Mouse (Mus musculus) kidney, embryonic 14.5 days (tissue): ENCODE data around the gene Adra1b. TPM values are rescaled to one million over a fixed set of nuclear protein-coding genes. Genes with fewer than 3 reads are reported as not detected.

Source experiments
- ATAC-seq: fragments of 200-750 bp; cut with Nextera tagmentation; 2 replicates; pipeline ENCODE4 v1.8.0; 2017; ENCODE audit warnings: moderate number of reproducible peaks, mild to moderate bottlenecking, moderate TSS enrichment, moderate library complexity; ENCODE audit not compliant: low FRiP score, low TSS enrichment
- H3K27ac ChIP-seq: fragments of 300-500 bp; sonication (generic); 2 replicates; pipeline ENCODE4 v1.5.1; 2014; ENCODE audit warnings: low read depth, mild to moderate bottlenecking, low read length, moderate library complexity, mixed read lengths
- H3K27me3 ChIP-seq: fragments of 300-500 bp; sonication (generic); 2 replicates; pipeline ENCODE4 v1.6.1; 2014; ENCODE audit warnings: mild to moderate bottlenecking, low read length; ENCODE audit not compliant: control insufficient read depth, insufficient read depth
- H3K36me3 ChIP-seq: fragments of 300-500 bp; sonication (generic); 2 replicates; pipeline ENCODE4 v1.6.1; 2014; ENCODE audit warnings: low read length, mixed read lengths; ENCODE audit not compliant: control insufficient read depth, insufficient read depth
- H3K4me1 ChIP-seq: fragments of 300-500 bp; sonication (generic); 2 replicates; pipeline ENCODE4 v1.6.1; 2014; ENCODE audit warnings: low read length, mixed read lengths; ENCODE audit not compliant: control insufficient read depth, insufficient read depth
- H3K4me2 ChIP-seq: fragments of 300-500 bp; sonication (generic); replicated peaks from 2 replicates; pipeline ENCODE4 v1.6.1; 2014; ENCODE audit warnings: low read depth, mild to moderate bottlenecking, low read length
- H3K4me3 ChIP-seq: fragments of 300-500 bp; sonication (generic); 2 replicates; pipeline ENCODE4 v1.5.1; 2014; ENCODE audit warnings: mild to moderate bottlenecking, low read length
- H3K9ac ChIP-seq: fragments of 300-500 bp; sonication (generic); 2 replicates; pipeline ENCODE4 v1.6.1; 2014; ENCODE audit warnings: low read depth, mild to moderate bottlenecking, low read length, moderate library complexity
- H3K9me3 ChIP-seq: fragments of 300-500 bp; sonication (generic); 2 replicates; pipeline ENCODE4 v1.6.1; 2016; ENCODE audit warnings: low read length; ENCODE audit not compliant: control insufficient read depth
- WGBS: fragments of 180-500 bp; shearing (Covaris S2); extraction: QIAGEN DNeasy Blood & Tissue Kit; methylation state at CpG from one replicate; pipeline ENCODE4 v1.1.7; 2014; 5-methylcytosine and 5-hydroxymethylcytosine counted together
- polyA plus RNA-seq: library from polyadenylated mRNA; unstranded; fragments of >200 nt; fragmentation: Nextera tagmentation; extraction: Ambion mirVana; gene quantifications from 2 replicates; pipeline ENCODE4 v1.2.1, GENCODE M21; 2014

Gene Adra1b
- polyA plus RNA-seq, 1 experiment from 2014 or later = 0.73 TPM

DNA sequence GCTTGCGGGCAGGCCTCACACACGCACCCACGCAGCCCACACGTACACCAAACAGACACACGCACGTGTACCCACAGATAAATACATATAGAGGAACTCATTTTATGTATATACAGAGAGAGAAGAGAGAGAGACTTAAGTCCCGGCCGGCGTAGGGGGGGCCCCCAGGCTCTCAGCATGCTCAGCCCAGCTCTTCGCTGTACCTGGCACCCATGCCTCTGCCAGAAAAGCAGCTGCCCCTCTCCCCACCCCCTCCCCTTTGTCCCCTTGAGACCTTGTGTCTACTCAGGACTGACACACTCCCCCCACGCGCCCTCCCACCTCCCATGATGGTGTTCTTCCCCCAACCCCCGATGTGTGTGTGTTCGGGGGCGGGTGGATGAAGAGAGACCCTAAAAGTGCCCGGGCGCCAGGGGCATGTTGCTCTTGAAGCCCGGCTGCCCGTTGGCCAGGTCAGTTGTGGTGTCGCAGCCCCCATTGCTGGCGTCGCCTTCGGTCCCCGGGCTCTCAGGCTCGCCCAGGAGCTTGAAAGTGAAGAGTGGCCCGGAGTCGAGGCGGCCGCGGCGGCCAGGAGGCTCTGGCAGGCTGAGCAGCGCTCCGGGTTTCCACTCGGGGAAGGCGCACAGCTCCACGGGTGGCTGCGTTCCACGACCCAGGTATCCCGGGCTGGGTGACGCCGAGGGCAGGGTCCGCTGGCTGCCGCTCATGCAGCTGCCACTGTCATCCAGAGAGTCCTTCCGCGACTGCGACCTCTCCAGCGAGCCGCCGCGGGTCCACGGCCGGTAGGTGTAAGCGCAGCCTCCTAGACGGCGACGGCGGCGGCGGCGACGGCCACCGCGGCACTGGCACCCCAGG, 125.3 kb downstream of the Adra1b start:
- peak; percentile 62 for ATAC-seq

DNA sequence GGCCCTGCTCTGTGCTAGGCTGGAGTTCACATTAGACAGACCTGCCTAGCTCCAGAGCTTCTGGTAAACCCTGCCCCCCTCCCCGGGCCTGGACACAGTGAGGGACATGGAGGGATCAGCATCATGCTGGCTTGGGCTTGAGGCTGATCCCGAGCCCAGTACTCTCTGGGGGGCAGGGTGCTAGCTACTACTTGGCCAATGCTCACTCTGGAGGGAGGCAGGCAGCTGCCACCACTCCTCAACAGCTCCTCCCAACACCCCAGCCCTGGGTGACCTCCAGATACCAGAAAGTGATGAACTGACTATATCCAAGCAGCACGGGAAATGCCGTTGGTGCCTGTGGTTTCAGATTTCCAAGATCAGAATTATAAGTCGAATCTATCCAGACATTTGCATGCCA, 127.3 kb downstream of the Adra1b start:
- 29% methylated on average over 5 of the region's 5 CpGs for WGBS
- no peak overlapping the region for H3K9ac ChIP-seq
- H3K27me3 ChIP-seq = peaks cover 19% of the 10 kb centered on the region
- ATAC-seq = peak; percentile 53; the same call in 1 of the 2 replicates
- H3K27ac ChIP-seq = no peak overlapping the region
- H3K9me3 ChIP-seq = no peaks in the 10 kb centered on the region
- no peak overlapping the region for H3K4me2 ChIP-seq
- H3K4me1 ChIP-seq = no peaks in the 10 kb centered on the region
- no peak overlapping the region for H3K4me3 ChIP-seq
- H3K36me3 ChIP-seq = no peaks in the 10 kb centered on the region

More for the DNA sequence above, 125.3 kb downstream of the Adra1b start:
- no peaks in the 10 kb centered on the region for H3K4me1 ChIP-seq
- peak overlapping the region; percentile 81 for H3K4me2 ChIP-seq
- no peaks in the 10 kb centered on the region for H3K36me3 ChIP-seq
- H3K27ac ChIP-seq = no peak overlapping the region
- WGBS = 13% methylated on average over 63 of the region's 63 CpGs
- H3K9me3 ChIP-seq = no peaks in the 10 kb centered on the region
- H3K27me3 ChIP-seq = peaks cover 19% of the 10 kb centered on the region
- H3K9ac ChIP-seq = peak overlapping the region; percentile 47
- peak overlapping the region; percentile 46 for H3K4me3 ChIP-seq

DNA sequence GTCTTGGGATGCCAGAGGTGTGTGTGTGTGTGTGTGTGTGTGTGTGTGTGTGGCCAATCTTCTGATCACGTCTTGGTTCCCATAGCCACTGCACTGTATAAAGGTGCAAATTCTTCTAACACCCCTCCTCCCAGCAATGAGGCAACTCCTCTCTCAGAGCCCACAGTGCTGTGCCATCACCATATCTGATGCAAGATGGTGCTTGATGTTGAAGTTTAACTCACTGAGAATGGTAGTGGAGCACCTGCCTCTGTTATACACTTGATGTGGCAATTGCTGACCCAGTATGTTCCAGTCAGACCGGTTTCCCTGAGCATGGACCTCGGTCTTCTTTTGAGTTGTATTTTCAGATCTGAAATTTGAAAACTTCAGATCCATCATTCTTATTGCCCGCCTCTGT, 130.9 kb downstream of the Adra1b start:
- no peak overlapping the region for H3K4me2 ChIP-seq
- H3K9ac ChIP-seq = no peak overlapping the region
- H3K4me1 ChIP-seq = no peaks in the 10 kb centered on the region
- no peaks in the 10 kb centered on the region for H3K36me3 ChIP-seq
- H3K27ac ChIP-seq = no peak overlapping the region
- H3K9me3 ChIP-seq = no peaks in the 10 kb centered on the region
- ATAC-seq = no peak
- WGBS = 76% methylated on average over 4 of the region's 4 CpGs
- H3K4me3 ChIP-seq = no peak overlapping the region
- peaks cover 5% of the 10 kb centered on the region; the same call in 1 of the 2 replicates for H3K27me3 ChIP-seq

DNA sequence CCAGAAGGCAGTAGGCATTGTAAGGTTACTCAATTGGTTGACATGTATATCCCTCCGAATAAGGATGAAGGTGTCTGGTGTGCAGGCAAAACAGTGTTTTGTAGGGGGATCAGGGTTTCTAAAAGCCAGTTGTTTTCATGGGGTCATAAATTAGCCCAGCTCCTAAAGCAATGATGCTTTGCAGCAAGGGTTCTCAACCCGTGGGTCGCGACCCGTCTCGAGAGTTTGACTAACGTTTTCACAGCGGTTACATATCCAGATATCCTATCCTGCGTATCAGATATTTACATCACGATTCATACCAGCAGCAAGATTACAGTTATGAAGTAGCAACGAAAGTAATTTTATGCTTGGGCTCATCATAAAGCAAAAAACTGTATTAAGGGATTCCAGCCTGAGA, 133.3 kb downstream of the Adra1b start:
- Histone ChIP-seq H3K4me3 (no peak overlapping the region), H3K9me3 (no peaks in the 10 kb centered on the region), H3K36me3 (no peaks in the 10 kb centered on the region), H3K9ac (no peak overlapping the region), H3K4me1 (no peaks in the 10 kb centered on the region), H3K4me2 (peak overlapping the region; percentile 74; the same call in 1 of the 2 replicates), H3K27ac (no peak overlapping the region), H3K27me3 (no peaks in the 10 kb centered on the region)
- ATAC-seq = no peak
- 41% methylated on average over 11 of the region's 11 CpGs for WGBS

DNA sequence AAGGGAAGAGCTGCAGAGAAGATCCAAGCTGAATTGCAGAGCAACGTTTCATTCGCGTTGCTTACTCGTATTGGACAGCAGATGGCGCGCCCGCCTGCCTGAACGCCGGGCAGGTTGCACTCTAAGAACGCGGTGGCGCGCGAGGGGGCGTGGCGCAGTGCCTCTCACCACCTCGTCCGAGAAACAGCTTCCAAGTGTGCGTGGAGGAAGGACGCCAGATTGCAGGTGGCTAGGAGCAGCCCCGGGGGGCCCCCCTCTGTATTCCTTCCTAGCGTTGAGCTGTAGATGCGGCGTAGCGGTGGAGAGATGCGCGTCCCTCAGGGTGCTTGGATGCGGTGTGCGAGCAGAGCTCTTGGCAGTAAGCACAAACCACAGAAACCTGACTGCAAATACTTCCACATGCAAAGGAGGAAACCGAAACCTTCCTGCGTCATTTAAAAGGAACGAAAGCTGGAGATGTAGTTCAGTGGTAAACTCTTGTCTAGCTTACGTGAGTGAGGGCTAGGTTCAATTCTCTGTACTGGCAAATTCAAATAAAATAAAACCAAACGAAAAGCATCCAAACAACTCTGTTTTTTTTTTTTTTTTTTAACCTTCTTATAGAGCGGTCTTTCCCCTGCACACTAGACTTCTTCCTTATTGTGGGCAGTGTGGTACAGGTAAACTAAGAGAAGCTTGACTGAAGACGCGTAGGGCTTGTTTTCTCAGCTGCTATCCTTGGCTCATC, 133.9 kb downstream of the Adra1b start:
- Histone ChIP-seq H3K9me3 (no peaks in the 10 kb centered on the region), H3K27me3 (no peaks in the 10 kb centered on the region), H3K27ac (no peak overlapping the region), H3K36me3 (no peaks in the 10 kb centered on the region), H3K4me1 (no peaks in the 10 kb centered on the region), H3K4me2 (peak overlapping the region; percentile 74), H3K4me3 (peak overlapping the region; percentile 45), H3K9ac (peak overlapping the region; percentile 42; the same call in 1 of the 2 replicates)
- 4% methylated on average over 37 of the region's 37 CpGs for WGBS
- peak; percentile 82 for ATAC-seq

DNA sequence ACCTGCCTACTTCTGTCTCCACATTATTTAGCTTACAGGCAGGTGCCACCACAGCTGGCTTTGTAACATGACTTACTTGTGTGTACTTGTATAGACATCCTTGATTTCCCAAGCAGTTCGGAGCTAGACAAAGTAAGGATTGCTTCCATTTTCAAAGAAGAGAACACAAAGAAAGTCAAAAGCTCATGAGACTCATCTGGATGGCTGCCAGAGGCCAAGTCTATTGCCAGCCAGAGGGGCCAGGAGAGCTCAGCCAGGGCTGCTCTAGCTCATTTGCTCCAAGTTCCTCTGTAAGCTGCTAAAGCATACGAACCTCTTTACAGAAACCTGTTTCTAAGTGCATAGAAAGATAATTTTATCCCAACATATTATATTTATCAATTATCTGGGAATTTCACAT, 142.6 kb downstream of the Adra1b start:
- no peaks in the 10 kb centered on the region for H3K4me1 ChIP-seq
- H3K36me3 ChIP-seq = no peaks in the 10 kb centered on the region
- no peak for ATAC-seq
- H3K9ac ChIP-seq = no peak overlapping the region
- 75% methylated on average over 2 of the region's 2 CpGs for WGBS
- no peak overlapping the region for H3K4me2 ChIP-seq
- no peaks in the 10 kb centered on the region for H3K27me3 ChIP-seq
- H3K27ac ChIP-seq = no peak overlapping the region
- no peak overlapping the region for H3K4me3 ChIP-seq
- no peaks in the 10 kb centered on the region for H3K9me3 ChIP-seq

DNA sequence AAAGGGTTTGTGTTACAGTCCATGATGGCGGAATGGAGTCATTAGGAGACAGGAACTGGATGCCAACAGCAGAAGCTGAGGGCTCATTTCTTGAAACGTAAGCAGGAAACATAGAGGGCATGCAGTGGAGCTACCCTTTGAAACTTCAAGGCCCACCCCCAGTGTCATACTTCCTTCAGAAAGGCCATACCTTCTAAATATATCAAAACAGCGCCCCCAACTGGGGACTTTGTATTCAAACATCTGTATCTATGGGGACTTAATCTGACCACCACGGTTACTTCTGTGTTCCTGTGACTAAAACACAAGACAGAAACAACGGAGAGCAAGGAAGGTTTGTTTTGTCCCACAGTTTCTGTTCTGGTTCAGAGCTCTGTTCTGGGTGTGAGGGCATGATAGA, 145.6 kb downstream of the Adra1b start:
- ATAC-seq = no peak
- Histone ChIP-seq H3K9me3 (no peaks in the 10 kb centered on the region), H3K9ac (no peak overlapping the region), H3K4me1 (no peaks in the 10 kb centered on the region), H3K27ac (no peak overlapping the region), H3K27me3 (no peaks in the 10 kb centered on the region), H3K4me3 (no peak overlapping the region), H3K4me2 (no peak overlapping the region), H3K36me3 (no peaks in the 10 kb centered on the region)
- 72% methylated on average over 5 of the region's 5 CpGs for WGBS

DNA sequence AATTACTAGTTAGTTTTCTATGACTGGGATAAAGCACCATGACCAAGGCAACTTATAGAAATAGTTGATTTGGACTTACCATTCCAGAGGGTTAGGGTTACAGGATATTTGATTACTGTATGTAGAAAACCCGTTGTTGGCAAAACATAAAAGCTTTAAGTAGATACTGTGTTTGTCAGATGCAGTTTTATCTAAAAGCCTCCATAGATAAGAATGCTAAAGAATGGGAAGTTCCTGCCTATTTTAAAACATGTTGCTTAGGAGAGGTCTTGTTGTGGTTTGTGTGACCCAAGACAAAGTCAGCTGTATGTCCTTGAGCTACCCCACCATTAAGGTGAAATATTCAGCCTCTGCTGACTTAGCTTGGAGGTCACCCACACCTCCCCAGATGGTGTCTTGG, 146.4 kb downstream of the Adra1b start:
- no peak for ATAC-seq
- Histone ChIP-seq H3K9me3 (no peaks in the 10 kb centered on the region), H3K4me1 (no peaks in the 10 kb centered on the region), H3K4me3 (no peak overlapping the region), H3K36me3 (no peaks in the 10 kb centered on the region), H3K27ac (no peak overlapping the region), H3K27me3 (no peaks in the 10 kb centered on the region), H3K4me2 (no peak overlapping the region), H3K9ac (no peak overlapping the region)
- WGBS = 79% methylated on average over 1 of the region's 1 CpGs

DNA sequence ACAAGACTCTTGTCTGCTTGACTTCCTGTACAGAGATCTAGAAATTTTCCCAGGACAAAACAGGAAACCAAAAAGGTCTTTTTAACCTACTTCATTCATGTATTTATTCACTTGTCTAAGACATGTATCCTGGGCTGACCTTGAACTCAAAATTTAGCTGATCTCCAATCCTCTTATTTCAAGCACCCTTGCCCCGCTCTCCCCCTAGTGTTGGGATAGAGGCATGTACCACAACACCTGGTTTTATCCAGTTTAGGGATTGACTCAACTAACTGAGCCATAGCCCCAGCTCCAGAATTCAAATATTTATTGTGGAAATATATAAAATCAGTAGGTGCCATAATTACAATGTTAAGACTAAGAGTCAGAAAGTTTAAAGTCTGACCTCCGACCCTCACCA, 149.5 kb downstream of the Adra1b start:
- H3K9ac ChIP-seq = no peak overlapping the region
- ATAC-seq = no peak
- WGBS = 72% methylated on average over 2 of the region's 2 CpGs

More for the DNA sequence above, 149.5 kb downstream of the Adra1b start:
- no peak overlapping the region for H3K4me3 ChIP-seq
- H3K9me3 ChIP-seq = no peaks in the 10 kb centered on the region
- H3K36me3 ChIP-seq = no peaks in the 10 kb centered on the region
- peaks cover 5% of the 10 kb centered on the region; the same call in 1 of the 2 replicates for H3K4me1 ChIP-seq
- H3K27ac ChIP-seq = no peak overlapping the region
- H3K4me2 ChIP-seq = no peak overlapping the region
- no peaks in the 10 kb centered on the region for H3K27me3 ChIP-seq
